ENCODE assay signal across 8 mouse cellular contexts in genomic region chr15:56046679-56047532, GRCm38 (mm10).
DNase-seq lines count a peak whose midpoint lies in the region; ATAC-seq lines count a peak whose summit lies in the region.

No protein-coding gene starts in this region.

- peak overlapping the region; percentile 52 for H3K9ac ChIP-seq in embryonic facial prominence, embryonic 14.5 days (ENCODE audit: low read depth, low read length)
- H3K9ac ChIP-seq in limb, embryonic 12.5 days (replicated peaks), result peak overlapping the region; percentile 19; the same call in 1 of the 2 replicates
- peak overlapping the region; percentile 36; the same call in 1 of the 2 replicates for H3K9ac ChIP-seq in midbrain, embryonic 14.5 days (replicated peaks; ENCODE audit: low read length)

- peak; percentile 85 for ATAC-seq in embryonic facial prominence, embryonic 14.5 days (ENCODE audit: low read depth)
- peak; percentile 78; the same call in 1 of the 2 replicates for ATAC-seq in limb, embryonic 12.5 days (ENCODE audit: insufficient number of reproducible peaks, insufficient read depth, low FRiP score, low TSS enrichment, low read depth)
- peak; percentile 88 for ATAC-seq in midbrain, embryonic 14.5 days (ENCODE audit: low FRiP score, low TSS enrichment)

- WGBS in embryonic facial prominence, embryonic 14.5 days, result 28% methylated on average over 16 of the region's 16 CpGs
- WGBS in limb, embryonic 12.5 days, result 38% methylated on average over 16 of the region's 16 CpGs
- 29% methylated on average over 16 of the region's 16 CpGs for WGBS in midbrain, embryonic 14.5 days

- H3K27ac ChIP-seq in embryonic facial prominence, embryonic 14.5 days (replicated peaks; ENCODE audit: low read depth, low read length), result 0 out of 2 replicates have a peak overlapping the region, but pooled peaks have one; percentile 10
- no peak overlapping the region for H3K27ac ChIP-seq in limb, embryonic 12.5 days
- no peak overlapping the region for H3K27ac ChIP-seq in midbrain, embryonic 14.5 days (replicated peaks; ENCODE audit: low read depth, low read length)

- peak overlapping the region; percentile 56 for H3K4me2 ChIP-seq in embryonic facial prominence, embryonic 14.5 days (ENCODE audit: low read depth, low read length)
- peak overlapping the region; percentile 44 for H3K4me2 ChIP-seq in limb, embryonic 12.5 days
- H3K4me2 ChIP-seq in midbrain, embryonic 14.5 days (ENCODE audit: low read length), result peak overlapping the region; percentile 49

- H3K9me3 ChIP-seq in embryonic facial prominence, embryonic 14.5 days (ENCODE audit: control insufficient read depth, low read length), result no peaks in the 10 kb centered on the region
- no peaks in the 10 kb centered on the region for H3K9me3 ChIP-seq in limb, embryonic 12.5 days
- no peaks in the 10 kb centered on the region for H3K9me3 ChIP-seq in midbrain, embryonic 14.5 days (ENCODE audit: control insufficient read depth, low read length)

- no peaks in the 10 kb centered on the region for H3K4me1 ChIP-seq in embryonic facial prominence, embryonic 14.5 days (ENCODE audit: control insufficient read depth, insufficient read depth, low read length)
- no peaks in the 10 kb centered on the region for H3K4me1 ChIP-seq in limb, embryonic 12.5 days (replicated peaks)
- no peaks in the 10 kb centered on the region for H3K4me1 ChIP-seq in midbrain, embryonic 14.5 days (ENCODE audit: control insufficient read depth, insufficient read depth, low read length)

- peak overlapping the region; percentile 33 for H3K4me3 ChIP-seq in embryonic facial prominence, embryonic 14.5 days (ENCODE audit: low read depth, low read length)
- peak overlapping the region; percentile 19; the same call in 1 of the 2 replicates for H3K4me3 ChIP-seq in limb, embryonic 12.5 days (replicated peaks)
- H3K4me3 ChIP-seq in midbrain, embryonic 14.5 days (replicated peaks; ENCODE audit: low read depth, low read length), result peak overlapping the region; percentile 27

- H3K36me3 ChIP-seq in embryonic facial prominence, embryonic 14.5 days (ENCODE audit: control insufficient read depth, insufficient read depth, low read length), result no peaks in the 10 kb centered on the region
- H3K36me3 ChIP-seq in limb, embryonic 12.5 days, result no peaks in the 10 kb centered on the region
- no peaks in the 10 kb centered on the region for H3K36me3 ChIP-seq in midbrain, embryonic 14.5 days (ENCODE audit: control insufficient read depth, insufficient read depth, low read length)

- DNase-seq in 3T3-L1 (ENCODE audit: low read depth, low spot score), result peak; percentile 70
- peak; percentile 75 for DNase-seq in adrenal gland, postnatal 25 days
- DNase-seq in embryonic facial prominence, embryonic 14.5 days (ENCODE audit: low spot score), result peak; percentile 83
- DNase-seq in heart, adult 9 months (ENCODE audit: low spot score in 2 of 2), result peak; percentile 33 to 57
- peak; percentile 52 to 75 for DNase-seq in kidney, adult 8-10 months
- DNase-seq in midbrain, embryonic 14.5 days, result peak; percentile 91
- DNase-seq in spleen, adult 18-20 months, result peak; percentile 20 to 66

- no peaks in the 10 kb centered on the region for H3K27me3 ChIP-seq in embryonic facial prominence, embryonic 14.5 days (replicated peaks; ENCODE audit: control insufficient read depth, insufficient read depth, low read length)
- H3K27me3 ChIP-seq in limb, embryonic 12.5 days, result no peaks in the 10 kb centered on the region
- no peaks in the 10 kb centered on the region for H3K27me3 ChIP-seq in midbrain, embryonic 14.5 days (ENCODE audit: control insufficient read depth, insufficient read depth, low read length)
